Mouse (Mus musculus): ENCODE data around the gene Slc34a3.

DNA sequence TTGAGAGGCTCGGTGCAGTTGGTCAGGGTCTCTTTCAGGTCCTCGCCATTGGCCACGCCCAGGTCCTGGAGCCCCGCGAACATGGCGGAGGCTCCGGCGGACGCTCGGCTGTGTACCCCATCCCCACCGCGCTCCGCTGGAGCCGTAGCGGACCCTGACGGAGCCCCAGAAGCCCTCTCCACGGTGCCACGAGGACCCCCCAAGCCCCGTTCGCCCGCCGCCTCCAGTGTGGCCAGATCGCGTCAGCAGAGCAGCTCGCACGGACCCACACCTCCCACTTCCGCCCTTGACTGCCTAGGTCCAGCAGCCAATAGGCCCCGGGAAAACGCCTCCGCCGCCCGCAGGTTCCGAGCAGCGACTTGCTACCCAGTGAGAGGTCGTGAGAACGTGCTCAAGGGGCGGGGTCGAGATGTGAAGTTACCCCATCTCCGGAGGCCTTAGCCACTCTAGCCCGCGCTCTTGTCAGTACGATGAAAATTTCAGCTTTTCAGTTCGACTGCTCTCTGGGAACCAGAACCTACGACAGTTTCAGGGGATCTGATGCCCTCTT lies 23.0 kb downstream of the Slc34a3 start, which contains the start of gene Nelfb:
- TF ChIP-seq RAD21 (IDR thresholded peaks at IDR 0.05; ENCODE audit: low read depth, low read length) (no peak), POLR2A (IDR thresholded peaks at IDR 0.05; ENCODE audit: control insufficient read depth in 1 of 2, insufficient read depth in 1 of 2, low read depth in 1 of 2, low read length in 2 of 2, poor library complexity in 1 of 2) (peak; percentile 83 to 96), USF1 (IDR thresholded peaks at IDR 0.05; ENCODE audit: low read depth, low read length) (no peak), NELFE (IDR thresholded peaks at IDR 0.05; ENCODE audit: low read depth, low read length) (peak; percentile 84), MAX (IDR thresholded peaks at IDR 0.05; ENCODE audit: low read length) (peak; percentile 76; the same call in 1 of the 2 replicates), MEF2A (IDR thresholded peaks at IDR 0.05; ENCODE audit: extremely low read depth, insufficient replicate concordance, low read depth, low read length, poor library complexity, severe bottlenecking) (no peak)
